Mouse (Mus musculus): Measurements from ENCODE around the gene Arsj. TPM values are rescaled to one million over a fixed set of nuclear protein-coding genes. Genes with fewer than 3 reads are reported as not detected.

Gene Arsj
- total RNA-seq, 2 experiments from 2014 or later, result 1.8 to 2.8 TPM

DNA sequence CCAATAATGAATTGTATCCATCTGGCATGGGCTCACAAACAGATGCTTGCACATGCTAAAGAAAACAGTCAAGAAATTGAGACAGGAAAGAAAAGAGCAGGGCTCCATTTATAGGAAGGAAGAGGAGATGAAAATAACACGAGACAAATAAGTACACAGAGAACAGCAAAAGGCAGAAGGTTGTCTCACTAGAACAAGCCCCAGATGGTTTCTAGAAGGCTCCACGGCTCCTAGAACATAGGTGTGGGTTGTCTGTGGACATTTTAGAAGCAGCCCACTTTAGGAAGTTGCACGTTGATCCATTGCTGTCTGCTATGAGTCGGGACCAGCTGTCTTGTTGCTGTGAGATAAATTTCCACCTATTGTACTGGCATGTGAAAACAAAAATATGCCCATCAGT, 37.2 kb downstream of the Arsj start:
- DNase-seq, result no peak

DNA sequence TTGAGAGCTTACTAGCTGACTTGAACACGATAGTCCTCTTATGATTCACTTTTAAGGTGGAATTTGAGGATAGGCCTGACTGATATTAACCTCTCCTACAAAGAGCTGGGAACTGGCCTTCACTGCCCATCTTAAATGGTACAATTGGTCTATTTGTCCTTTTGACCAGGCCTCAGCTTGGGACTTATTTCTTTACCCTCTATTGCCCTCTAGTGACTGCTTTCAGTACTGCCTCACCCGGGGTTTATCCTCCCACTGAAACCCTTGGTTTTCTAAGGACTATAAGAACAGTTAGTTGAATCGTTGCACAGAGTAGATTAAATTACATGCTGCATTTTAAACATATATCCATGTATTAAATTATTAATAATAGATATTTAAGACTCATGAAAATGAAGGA, 39.4 kb downstream of the Arsj start:
- DNase-seq, result peak; percentile 77

DNA sequence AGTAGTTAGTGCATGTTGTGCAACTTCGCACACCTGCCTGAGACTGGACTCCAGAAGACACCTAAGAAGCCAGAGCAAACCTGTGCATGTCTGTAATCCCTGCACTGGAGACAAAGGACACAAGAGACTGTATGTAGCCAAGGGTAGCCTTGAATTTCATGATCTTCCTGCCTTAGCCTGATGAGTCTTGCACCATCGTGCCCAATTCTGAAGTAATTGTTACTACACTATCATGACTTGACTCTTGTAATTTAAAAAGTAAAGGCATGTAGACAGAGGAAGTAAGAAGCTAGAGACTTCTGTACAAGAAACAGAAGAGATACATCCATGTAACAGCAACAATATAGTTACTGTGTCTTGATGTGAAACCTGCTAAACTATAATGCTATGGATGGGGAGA, 40.7 kb downstream of the Arsj start:
- no peak for DNase-seq

DNA sequence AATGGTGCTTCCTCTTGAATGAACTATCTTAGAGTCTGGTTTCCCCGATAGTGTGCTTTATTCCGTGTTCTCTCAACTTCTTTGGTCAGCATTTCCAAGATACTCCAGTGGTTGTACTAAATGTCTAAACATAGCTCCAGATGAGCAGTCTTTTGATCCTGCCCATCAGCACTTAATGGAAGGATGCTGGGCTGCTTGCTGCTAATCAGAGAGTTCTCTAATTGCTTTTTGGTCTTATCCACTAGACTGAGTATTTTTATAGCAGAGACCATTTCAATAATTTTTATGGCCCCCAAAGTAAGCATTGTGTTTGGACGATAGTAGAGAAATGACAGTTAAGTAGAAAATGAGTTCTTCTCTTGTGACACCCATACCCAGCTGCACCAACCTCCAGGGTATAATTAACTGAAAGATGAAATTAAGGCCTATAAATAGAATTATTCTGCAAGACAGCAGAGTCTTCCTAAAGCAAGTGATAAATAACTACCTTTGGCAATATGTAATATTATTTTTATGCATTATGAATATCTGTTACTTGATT, 67.1 kb downstream of the Arsj start:
- no peak for DNase-seq

DNA sequence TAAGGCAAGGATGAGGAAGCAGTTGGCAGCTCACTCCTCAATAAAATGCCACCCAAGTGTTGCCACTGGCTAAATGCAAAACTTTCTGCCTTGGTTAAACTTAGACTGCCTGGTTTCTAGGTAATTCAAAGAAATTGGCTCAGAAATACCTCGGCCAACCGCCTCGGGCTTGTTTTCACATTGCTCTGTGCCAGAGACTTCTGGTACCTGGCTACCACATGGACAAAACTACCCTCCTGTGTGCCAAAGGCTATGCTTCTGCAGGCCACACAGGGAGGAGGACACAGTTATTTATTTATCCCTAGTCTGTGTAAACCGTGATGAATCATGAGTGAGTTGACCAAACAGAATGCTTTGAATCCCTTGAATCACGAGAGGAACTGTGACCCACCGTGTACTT, 75.8 kb downstream of the Arsj start:
- no peak for DNase-seq

DNA sequence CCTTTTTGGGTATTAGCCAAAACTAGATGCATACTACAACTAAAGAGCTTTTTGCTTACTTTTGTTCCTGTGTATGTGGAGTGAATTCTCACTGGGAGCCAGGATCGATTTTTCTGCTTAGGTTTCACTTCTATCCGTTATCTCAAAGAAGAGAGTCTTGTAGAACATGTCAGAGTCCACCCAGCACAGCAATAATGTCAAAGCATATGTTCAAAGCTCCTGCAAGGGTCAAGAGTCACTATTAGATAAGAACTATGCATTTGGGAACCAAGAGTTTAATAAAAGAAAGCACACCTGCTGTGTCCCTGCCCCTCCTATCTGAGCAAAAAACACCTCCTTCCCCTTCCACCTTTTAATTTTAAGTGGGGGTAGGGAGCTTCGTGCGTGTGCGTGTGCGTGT, 85.6 kb downstream of the Arsj start:
- no peak for DNase-seq

DNA sequence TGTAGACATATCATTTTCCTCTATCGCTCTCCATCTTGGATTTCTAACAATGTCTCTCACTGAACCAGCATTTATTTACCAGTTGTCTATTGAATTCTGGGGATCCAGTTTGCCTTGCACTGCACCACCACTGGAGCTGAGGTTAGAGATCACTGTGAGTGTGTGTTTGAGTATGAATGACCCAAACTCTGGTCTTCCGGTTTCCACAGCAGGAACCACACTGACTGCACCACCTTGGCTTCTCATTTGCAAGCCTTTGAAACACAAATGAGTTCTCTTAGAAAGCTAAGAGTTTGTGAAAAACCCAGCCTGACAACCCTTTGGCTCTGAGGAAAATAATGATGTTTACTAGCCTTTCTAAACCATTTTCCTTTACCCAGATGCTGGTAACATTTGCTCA, 86.0 kb downstream of the Arsj start:
- DNase-seq, result no peak

DNA sequence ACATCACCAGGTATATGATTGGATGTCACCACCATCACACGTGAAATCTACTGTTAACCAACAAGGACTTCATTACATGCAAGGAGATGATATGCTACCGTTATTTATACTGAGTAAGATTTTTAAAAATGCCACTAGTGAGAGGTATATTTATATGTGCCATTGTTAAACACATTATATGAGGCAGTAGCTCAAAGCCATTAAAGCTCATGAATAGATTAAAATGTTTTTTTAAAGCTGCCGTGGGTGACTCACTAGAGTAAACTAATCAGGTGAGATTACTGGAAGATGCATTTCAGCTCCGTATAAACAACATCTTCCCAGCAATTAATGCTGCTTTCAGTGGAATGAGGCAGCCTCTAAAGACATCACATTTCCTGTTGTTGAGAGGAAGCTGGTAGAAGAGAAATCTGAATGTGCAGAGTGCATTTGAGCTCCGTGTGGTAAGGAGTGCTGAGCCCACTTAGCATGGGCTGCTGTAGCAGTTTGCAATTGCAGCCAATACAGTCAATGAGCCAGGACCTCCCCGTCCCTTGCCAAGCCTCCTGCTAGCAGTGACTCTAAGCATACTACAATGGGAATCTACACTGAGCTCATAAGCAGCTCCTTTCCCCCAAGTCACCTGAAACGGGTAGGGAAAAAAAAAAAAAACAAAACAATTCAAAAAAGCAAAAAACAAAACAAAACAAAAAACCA, 92.5 kb downstream of the Arsj start:
- DNase-seq, result peak; percentile 15

DNA sequence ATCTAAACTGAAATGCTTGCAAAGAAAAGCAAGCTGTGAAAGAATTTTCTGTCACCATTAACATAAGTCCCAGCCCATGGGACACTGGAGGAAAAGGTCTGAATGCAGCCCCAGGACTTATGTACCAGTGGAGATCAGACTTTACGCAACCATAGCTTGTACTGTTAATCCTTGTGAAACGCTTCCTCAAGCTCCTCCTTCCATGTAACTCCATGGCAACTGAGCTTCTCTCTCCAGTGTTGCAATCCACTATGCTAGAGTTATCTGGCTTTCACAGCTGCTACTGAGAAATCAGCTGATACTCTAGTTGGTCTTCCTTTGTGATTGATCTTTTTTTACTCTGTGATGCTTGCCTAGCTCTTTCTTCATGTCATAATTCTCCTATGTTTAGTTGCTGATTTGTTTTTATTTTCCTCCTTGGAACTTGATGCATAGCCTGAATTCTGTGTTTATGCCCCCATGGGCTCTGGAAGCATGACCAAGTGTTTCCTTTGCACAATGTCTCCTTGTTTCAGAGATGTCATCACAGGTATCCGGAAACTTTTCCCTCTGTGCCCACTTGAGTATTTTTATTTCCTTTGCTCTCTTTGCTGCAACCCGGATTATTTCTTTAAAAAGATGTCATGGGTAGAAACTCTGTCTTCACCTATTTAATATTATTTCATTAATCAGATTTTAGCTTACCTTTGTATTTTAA, 99.8 kb downstream of the Arsj start:
- no peak for DNase-seq

DNA sequence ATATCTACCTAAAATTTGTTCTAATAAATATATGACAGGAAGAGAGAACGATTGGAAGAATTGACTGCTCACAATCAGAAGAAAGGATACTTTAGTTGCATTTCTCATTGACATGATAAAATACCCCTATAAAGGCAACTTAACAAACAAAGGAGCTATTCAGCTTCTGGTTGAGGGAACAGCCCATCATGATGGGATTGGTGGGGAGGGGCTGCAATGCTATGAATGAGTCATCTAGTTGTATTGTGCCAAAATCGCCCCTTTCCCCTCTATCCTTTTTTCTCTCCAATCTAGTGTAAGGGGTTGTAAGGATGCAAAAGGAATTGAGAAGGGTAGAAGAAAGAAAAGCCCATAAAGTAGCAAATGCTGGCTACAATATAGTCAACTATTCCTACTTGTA, 100.8 kb downstream of the Arsj start:
- DNase-seq, result no peak

Other genes starting within 250 kb of the Arsj start
- gene Camk2d, start 232.6 kb downstream of the Arsj start, total RNA-seq (2021), result 100 to 1,000 TPM; 108 to 111 TPM

Data from gastrocnemius, postnatal 10 days (tissue).